Mouse (Mus musculus) lung, postnatal 4 days (tissue): ENCODE measurements around the gene Smg9.
"Not testable (repeated sequence)": the region's sequence is repeated elsewhere in the genome, so short reads cannot be mapped to it uniquely, and the experiment has no call there.

Experiments used
- DNase-seq, 2 experiments: peaks; one replicate each; pipeline ENCODE4 v3.0.0; 2021

Smg9 gene

DNA sequence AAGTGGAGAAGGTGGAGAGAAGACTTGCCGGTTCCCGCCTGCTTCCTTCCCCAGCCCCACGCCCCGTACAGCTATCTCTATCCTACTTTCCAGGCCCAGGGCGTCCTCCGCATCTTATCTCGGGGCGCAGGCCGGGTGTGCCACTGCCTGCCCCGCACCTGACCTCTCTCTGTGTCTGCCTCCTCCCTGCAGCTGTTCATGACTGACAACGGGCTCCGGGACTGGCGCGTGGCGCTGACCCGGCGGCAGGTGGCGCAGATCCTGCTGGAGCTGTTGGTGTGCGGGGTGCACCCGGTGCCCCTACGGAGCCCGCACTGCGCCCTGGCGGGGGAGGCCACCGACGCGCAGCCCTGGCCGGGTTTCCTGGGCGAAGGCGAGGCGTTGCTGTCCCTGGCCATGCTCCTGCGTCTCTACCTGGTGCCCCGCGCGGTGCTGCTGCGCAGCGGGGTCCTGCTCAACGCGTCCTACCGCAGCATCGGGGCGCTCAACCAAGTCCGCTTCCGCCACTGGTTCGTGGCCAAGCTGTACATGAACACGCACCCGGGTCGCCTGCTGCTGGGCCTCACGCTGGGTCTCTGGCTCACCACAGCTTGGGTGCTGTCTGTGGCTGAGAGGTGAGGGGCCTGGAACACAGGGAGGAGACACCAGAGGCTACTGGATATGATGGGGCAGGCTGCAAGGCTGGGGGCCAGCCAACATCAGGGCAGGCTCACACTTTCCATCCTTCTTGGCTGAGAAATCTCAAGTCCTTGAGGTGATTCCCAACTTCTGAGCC, 22.1 kb upstream of the Smg9 start:
- peak; percentile 69 to 71 for DNase-seq

DNA sequence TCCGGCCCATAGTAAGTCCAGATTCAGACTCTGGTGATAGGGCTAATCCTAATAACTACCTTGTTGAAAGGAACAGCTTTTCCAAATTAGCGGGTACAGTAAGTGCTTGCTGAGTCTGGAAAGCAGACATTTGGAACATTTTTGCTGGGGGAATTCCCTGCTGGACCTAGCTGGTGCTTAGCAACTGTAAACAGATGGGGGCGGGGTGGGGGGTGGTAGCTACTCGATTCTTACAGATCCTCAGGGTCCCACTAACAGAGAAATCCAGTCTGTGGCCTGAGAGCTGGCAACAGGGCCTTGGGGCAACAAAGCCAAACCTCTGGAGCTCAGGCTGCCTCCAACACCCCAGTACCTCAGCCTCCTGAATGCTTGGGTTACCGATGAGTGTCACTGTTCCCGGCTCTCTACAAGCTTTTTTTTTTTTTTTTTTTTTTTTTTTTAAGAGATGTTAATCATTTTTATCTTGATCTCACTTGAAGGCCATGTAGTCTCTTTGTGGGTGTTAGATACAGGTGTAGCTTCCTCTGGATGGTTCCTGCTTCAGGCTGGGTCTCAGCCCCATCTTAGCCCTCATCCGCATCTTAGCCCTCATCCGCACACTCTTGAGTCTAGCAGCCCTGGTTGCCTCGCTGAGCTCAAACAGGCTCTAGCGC, 21.2 kb upstream of the Smg9 start:
- DNase-seq: no peak

DNA sequence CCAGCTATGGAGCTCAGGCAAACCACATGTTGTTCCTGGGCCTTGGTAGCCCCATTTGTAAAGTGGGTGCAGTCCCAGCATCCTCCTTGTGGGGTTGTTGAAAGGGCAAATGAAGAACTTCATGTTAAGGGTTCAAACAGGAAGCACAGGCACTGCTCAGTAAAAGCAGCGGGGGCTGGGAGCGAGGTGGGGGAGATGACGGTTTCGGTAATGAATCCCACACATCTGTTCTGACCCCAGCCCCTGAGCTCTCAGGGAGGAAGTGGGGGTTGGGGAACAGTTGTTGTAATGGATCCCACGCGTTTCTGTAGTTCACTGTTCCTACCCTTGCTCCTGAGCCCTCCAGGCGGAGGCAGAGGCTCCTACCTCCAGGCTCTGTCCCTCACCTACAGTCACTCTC, 19.5 kb upstream of the Smg9 start:
- no peak for DNase-seq

DNA sequence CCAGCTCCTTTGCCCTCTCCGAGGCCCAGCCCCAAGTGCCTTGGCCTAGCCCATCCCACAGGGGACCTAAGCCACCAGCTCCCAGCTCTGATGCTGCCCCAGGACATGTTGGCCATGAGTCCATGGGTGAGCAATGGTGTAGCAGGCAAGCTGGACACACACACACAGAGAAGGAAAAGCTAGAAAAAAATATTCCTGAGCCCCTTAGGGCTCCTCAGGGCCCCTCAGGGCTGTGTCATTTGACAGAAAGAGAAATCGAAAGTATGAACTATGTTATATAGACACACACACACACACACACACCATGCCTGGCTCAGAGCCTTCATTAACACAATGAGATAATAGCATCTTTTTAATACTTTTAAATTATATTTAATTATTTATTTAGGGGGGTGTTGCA, 19.0 kb upstream of the Smg9 start:
- DNase-seq: no peak

DNA sequence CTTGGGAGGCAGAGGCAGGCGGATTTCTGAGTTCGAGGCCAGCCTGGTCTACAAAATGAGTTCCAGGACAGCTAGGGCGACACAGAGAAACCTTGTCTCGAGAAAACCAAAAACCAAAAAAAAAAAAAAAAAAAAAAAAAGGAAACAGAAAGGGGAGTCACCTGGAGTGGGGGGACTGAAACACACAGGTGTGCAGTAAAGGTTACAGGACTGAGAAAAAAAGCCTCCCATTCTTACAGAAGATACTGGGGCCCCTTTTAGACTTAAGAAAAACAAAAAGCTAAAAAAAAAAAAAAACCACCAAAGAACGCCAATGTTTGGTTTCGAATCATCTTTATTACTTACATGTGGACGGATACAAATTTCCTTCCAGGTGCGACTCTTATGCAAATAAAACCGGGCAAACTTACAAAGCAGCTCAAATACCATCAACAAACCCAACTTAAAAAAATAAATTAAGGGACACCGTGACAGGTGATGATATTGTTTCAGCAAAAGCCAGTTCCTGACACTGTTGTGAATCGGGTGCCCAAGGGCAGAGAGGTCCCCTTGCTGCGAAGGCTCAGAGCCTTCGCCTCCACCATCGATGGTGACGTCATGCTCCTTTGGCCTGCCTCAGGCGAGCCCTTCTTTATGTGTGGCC, 16.6 kb upstream of the Smg9 start:
- DNase-seq: no peak

DNA sequence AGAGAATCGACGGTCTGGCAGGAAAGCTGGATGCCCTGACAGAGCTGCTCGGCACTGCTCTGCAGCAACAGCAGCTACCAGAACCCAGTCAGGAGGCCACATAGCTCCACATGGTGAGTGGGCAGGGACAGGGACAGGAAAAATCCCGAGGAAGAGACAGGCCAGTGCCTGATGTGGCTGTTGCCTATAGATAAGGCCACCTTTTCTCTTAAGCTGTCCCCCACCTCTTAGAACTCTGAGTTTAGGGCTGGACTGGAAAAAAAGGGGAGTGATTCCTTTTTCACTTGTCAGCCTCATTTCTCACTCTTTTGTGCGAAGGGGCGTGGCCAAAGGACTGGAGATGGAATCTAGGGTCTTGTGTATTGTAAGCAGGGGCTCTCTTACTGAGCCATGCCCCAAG, 15.3 kb upstream of the Smg9 start:
- no peak for DNase-seq

DNA sequence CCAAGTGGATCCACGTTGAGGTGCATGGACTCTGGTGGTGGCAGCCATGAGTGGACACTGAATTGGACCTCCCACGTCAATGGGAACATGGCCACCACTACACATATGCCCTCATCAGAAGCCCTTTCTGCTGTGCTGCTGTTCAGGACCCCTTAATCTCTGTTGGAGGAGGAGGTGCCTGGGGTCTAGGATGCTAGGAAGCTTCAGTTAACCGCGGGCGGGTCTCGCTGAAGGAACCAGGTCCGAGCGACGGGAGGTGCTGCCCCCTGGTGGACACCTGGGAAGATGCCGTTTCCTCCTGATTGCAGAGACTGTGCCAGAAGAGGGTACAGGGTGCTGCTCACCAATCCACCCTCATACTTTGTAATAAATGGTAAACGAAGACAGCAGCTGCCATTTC, 14.6 kb upstream of the Smg9 start:
- DNase-seq: peak; percentile 49 to 82

DNA sequence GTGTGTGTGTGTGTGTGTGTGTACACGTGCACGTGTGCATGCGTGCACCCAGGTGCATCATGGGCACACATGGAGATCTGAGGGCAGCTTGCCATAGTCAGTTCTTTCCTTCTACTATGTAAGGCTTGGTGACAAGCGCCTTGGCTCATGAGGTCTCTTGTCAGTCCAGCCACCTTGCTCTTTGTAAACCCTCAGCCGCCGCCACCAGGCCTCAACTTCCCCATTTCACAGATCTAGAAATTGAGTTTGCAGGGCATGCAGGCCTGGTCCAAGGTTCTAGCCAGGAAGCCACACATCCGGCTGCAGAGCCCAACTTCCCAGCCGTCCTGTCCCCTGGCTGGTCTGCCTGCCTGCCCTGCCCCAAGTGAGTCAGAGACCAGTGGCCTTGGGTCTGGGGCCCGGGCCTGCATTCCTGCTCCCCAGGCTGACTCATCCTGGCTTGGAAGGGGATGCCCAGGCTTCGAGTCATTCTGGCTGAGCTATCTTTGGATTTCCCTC, 12.3 kb upstream of the Smg9 start:
- DNase-seq: peak; percentile 35 to 38

DNA sequence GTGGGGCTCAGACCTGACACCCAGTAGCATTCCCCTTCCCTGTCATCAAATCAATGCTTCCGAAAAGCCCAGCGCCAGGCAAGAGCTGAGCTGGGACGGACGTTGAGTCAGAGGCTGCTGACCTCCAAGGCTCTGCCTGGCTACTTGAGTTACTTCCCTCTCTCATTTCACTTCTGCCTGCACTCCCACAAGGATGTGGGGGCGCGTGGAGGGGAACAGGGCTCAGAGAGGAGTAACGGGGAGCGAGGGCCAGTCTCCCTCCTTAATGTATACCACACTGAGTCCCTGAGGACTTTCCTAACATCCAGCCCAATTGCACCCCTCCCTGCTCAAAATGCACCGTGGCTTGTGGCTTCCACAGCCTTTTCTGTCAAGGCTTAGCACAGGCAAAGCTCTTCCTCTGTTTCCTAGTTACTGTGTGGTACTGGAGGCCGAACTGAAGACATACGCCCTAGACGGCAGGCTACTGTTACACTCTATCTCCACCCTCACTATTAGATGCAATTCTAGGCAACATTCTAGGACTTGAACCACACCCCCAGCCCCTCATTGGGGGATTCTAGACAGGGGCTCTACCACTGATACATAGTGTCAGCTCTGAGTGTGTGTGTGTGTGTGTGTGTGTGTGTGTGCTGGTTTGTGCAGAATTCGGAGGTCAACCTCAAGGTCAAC, 9.8 kb upstream of the Smg9 start:
- DNase-seq: no peak

DNA sequence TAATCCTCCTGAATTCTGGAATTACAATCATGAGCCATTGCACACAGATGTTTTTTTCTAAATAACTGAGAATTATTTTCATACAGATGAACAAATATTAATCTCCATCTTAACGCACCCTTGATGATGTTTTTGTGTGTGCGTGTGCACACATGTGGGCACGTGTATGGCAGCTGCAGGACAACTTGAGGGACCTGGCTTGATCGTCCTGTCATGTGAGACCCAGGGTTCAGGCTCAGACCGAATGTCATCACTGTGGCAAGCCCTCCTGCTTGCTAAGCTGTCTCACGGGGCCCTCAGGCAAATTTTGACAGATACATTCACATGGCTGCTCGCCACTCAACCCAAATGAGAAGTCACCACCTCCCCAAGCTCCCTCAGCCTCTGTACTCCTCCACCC, 8.9 kb upstream of the Smg9 start:
- no peak for DNase-seq

DNA sequence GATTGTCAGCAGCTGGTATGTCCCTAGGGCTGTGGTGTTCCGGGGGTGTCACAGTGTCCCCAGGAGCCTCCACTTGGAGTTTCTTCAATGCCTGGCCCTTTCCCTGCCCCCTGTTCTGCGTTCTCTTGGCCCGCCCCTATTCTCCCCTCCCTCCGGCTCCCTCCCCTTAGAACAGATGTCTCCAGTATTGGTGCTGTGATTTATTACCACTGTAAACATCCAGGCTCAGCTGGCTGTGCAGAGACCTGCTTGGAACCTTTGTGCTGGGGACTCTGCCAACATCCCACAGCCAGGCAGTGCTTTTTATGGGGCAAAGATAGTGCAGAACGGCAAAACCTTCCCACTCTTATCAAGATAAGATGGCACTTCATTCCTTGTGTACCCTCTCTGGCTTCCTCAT, 8.3 kb upstream of the Smg9 start:
- no peak for DNase-seq

DNA sequence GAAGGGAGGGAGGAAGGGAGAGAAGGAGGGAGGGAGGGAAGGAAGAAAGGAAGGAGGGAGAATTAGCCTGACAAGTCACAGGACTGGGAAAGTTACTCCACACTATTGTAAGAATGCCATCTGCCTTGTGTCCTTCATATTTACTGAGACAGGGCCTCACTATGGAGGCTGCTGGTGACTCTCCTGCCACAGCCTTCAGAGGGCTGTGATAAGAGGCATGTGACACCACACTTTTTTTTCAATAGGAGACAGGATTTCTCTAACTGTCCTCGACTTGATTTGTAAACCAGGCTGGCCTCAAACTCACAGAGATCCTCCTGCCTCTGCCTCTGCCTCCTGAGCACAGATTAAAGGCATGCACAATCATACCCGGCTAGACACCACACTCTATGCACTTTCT, 7.7 kb upstream of the Smg9 start:
- no peak for DNase-seq

DNA sequence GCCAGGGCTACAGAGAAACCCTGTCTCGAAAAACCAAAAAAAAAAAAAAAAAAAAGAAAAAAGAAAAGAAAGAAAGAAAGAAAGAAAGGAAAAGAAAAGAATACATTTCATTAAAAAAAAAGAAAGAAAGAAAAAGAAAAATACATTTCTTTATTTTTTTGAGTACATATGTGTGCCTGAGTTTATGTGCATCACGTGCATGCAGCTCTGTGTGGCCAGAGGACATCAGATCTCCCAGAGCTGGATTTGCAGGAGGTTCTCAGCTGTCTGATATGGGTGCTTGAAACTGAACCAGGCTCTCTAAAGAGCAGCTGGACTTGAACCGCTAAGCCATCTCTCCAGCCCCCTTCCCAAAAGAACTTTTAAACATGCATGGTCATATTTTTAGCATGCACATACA, 5.4 kb upstream of the Smg9 start:
- DNase-seq: no peak

DNA sequence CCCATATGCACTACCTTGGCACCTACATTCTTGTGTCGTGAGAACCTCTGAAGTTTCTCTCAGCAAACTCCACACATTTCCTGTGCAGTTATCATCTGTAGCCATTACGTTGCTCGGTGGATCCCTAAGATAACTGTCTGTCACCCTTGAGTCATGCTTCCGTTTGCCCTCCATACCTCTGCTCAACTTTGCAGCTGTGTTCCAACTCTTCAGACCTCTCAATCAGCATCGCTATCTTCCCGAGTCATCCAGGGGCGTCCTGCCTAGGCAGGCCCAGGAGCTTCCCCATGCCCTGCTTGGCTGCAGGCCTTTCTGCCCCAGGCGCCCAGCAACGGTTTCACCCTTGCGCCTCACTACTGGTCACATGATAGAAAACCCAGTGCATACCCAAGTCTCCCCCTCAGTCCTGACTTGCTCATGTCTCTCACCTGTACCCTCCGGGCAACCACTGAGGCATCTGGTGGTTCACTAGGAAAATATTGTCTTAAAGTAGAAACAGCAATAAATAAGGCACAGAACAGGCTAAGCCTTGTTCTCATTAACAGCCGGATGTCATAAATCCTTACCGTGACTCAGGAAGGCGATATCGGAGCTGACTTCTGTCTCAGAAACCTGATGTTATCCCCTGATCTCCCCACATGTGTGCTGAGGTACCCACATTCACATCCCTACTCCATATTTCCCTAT, 4.8 kb upstream of the Smg9 start:
- no peak for DNase-seq

DNA sequence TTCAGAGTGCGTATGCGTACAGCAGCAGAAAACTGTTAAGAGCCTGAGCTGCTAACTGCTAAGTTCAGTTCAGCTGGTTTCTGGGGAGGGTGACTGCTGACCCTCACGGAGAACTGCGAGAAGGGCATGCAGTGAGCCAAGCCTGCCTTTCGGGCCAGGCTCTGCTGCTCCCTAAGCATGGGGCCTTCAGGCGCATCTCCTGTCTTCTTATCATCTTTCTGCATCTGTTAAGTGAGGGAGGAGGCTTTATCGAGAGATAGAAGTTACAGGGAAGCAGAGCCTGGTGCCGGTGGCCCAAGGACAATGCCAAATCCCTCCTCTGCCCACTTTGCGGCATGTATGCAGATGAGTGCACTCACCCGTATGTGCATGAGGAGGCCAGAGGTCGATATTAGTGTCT, 2.6 kb upstream of the Smg9 start:
- DNase-seq: no peak

DNA sequence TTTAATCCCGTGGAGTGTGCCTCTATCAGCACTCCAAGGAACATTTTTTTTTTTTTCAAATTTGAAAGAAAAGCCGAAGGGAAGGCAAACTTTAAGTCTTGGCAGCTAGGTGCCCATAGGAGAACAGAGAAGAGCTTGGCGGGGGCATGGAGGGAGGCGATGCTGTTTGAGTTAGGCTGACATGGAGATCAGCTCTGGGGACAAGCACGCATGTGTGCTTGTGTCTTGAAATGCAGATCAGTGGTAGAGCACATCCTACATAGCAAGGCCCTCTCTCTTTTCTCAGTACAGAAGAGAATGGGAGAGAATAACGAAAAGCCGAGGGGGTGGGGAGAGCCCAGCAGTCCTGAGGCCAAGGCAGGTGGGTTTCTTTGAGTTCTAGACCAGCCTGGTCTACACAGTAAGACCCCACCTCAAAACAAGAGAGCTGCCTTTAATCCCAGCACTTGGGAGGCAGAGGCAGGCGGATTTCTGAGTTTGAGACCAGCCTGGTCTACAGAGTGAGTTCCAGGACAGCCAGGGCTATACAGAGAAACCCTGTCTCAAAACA, 980 bp upstream of the Smg9 start:
- no peak for DNase-seq

DNA sequence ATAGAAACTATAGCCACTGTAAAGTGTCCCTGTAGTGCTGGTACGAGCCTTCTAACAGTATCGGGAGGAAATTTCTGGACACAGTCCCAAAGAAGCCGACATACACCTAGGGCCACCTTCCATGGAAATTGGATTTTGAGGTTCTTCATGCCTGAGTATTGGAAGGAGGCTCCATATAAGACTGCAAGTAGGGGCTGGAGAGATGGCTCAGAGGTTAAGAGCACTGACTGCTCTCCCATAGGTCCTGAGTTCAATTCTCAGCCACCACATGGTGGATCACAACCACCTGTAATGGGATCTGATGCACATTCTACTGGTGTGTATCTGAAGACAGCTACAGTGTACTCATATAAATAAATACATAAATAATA, 648 bp downstream of the Smg9 start:
- no peak for DNase-seq

DNA sequence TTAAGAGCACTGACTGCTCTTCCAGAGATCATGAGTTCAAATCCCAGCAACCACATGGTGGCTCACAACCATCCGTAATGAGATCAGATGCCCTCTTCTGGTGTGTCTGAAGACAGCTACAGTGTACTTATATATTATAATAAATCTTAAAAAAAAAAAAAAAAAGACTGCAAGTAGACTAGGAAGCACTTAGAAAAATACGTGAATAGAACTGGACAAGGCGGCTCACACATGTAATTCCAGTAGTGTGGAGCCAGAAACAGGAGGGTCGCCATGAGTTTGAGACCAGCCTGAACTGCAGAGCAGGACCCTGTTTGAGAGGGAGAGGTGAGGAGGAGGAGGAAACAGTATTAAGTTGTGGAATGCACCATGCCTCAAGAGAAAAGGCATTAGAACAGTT, 1.1 kb downstream of the Smg9 start:
- DNase-seq: not testable (repeated sequence)

DNA sequence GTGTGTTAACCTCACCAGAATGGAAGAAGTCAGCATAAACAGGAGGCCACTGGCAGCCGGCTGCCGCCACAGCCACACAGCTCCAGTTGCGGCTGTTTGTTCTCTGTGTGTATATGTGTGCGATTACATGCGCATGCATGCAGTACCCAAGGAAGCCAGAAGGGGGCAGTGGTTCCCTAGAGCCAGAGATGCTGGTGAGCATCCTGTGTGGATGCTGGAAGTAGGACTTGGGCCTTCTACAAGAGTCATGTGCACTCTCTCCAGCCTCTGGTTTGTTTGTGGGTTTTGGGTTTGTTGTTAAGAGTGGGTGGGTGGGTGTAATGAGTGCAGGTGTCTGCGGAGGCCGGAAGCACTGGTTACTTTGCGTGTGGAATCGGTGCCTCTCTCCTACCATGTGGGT, 3.4 kb downstream of the Smg9 start:
- no peak for DNase-seq

DNA sequence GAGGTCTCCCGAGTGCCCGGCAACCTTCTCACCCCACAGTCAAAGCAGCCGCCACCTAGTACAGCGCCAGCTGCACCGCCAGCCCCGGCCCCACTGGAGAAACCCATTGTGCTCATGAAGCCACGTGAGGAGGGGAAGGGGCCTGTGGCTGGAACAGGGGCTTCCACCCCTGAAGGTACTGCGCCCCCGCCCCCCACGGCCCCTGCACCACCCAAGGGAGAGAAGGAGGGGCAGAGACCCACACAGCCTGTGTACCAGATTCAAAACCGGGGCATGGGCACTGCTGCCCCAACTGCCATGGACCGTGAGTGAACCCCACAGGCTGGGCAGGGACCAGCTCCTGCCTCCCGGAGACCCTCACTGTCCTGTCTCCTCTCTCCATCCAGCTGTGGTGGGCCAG, 6.2 kb downstream of the Smg9 start:
- no peak for DNase-seq

DNA sequence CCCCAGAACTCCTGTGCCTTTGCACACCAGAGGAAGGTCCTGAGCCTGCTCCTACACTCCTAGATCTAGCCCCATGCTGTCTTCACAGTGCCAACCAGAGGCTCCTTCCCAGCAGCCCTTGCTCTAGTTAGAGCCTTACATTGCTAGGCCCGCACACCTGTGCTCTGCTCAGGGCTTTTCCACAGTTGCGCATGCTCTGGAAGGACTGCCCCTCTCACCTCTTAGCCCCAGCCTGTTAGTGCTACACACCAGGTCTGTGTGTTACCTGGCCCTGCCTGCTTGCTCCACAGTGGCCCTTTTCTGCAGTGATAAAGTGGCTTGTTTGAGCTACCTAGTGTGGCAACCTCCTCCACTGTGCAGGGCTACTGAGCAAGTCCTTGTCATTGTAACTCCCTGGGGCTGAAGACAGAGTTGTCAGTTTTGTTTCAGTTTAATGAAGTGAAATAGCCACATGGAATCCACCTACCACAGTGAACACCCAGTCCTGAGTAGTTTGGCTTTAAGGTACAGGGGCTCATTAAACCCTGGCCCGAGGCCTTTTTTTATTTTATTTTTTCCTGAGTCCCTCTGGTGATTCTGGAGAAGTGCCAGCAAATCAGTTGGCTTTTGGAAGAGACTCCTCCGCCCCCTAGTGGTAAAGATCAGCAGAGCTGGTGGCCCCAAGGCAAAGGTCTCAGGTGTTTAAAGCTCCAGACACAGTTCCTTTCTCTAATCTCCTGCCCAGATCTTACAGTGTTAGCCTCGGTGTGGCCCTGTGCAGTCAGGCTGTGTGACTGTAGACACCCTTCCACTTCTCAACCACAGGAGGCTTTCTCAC, 7.3 kb downstream of the Smg9 start:
- peak; percentile 57 to 78 for DNase-seq

DNA sequence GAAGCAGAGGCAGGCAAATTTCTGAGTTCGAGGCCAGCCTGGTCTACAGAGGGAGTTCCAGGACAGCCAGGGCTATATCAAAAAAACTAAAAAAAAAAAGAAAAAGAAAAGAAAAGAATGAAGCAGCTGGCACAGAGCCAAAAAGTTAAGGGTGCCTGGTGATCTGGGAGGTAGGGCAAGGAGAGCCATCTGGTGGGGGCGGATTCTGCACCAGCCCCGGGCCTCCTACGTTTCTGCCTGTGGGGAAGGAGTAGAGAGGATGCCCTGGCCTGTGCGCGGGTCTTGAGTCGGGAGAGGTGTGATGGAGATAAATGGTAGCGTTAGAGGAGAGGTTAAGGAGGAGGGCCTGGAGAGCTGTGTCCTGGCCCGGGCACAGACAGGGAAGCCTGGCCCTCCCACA, 8.8 kb downstream of the Smg9 start:
- DNase-seq: no peak
